Mouse (Mus musculus) cerebellum, adult 18-20 months (tissue): ENCODE measurements around the gene Il1b.

Experiments used
- DNase-seq, 2 experiments: peaks; one replicate each; pipeline ENCODE4 v3.0.0; 2021

The Il1b gene

GRCm38 (mm10) chr2:129368106-129368505 lies 2.8 kb downstream of the Il1b start:
- DNase-seq = no peak

- no peak for DNase-seq
Measured at GRCm38 (mm10) chr2:129367246-129367645, 3.7 kb downstream of the Il1b start.

- no peak for DNase-seq
Measured at GRCm38 (mm10) chr2:129360975-129361560, 9.9 kb downstream of the Il1b start.

- no peak for DNase-seq
Measured at GRCm38 (mm10) chr2:129360197-129360596, 10.7 kb downstream of the Il1b start.

- no peak for DNase-seq
Measured at GRCm38 (mm10) chr2:129338138-129338621, 32.8 kb downstream of the Il1b start.

- DNase-seq = no peak
Measured at GRCm38 (mm10) chr2:129333471-129333870, 37.5 kb downstream of the Il1b start.

- DNase-seq = no peak
Measured at GRCm38 (mm10) chr2:129330540-129330939, 40.4 kb downstream of the Il1b start.

- no peak for DNase-seq
Measured at GRCm38 (mm10) chr2:129330024-129330423, 40.9 kb downstream of the Il1b start.

GRCm38 (mm10) chr2:129328238-129328637 lies 42.7 kb downstream of the Il1b start:
- DNase-seq = no peak

- DNase-seq = no peak
Measured at GRCm38 (mm10) chr2:129324216-129324615, 46.7 kb downstream of the Il1b start.

GRCm38 (mm10) chr2:129322117-129322635 lies 48.8 kb downstream of the Il1b start:
- DNase-seq = no peak

GRCm38 (mm10) chr2:129320033-129320605 lies 50.8 kb downstream of the Il1b start:
- DNase-seq = no peak

GRCm38 (mm10) chr2:129315831-129316230 lies 55.1 kb downstream of the Il1b start:
- no peak for DNase-seq

GRCm38 (mm10) chr2:129314880-129315279 lies 56.1 kb downstream of the Il1b start:
- no peak for DNase-seq
